Mouse (Mus musculus): ENCODE data around the gene Lars2.

- TF ChIP-seq CTCF (IDR thresholded peaks at IDR 0.05; ENCODE audit: extremely low read depth, insufficient read depth, insufficient read length, insufficient replicate concordance) (no peak), POLR2A (IDR thresholded peaks at IDR 0.05; ENCODE audit: low read depth, low read length) (no peak)
Measured at GRCm38 (mm10) chr9:123329831-123330230, 36.9 kb upstream of the Lars2 start.

Measured in spleen, adult 2 months (tissue).